Mouse (Mus musculus): ENCODE measurements around the gene Zscan25. TPM values are rescaled to one million over a fixed set of nuclear protein-coding genes. Genes with fewer than 3 reads are reported as not detected.
"Not testable (repeated sequence)": the region's sequence is repeated elsewhere in the genome, so short reads cannot be mapped to it uniquely, and the experiment has no call there.

Gene Zscan25
- polyA plus RNA-seq, 1 experiment from 2014 or later: 0.76 TPM

GRCm38 (mm10) chr5:145288382-145288781, 8.1 kb downstream of the Zscan25 start:
- Histone ChIP-seq H3K4me2 (ENCODE audit: low read depth) (no peak overlapping the region), H3K27me3 (ENCODE audit: control insufficient read depth, insufficient read depth, low read length) (no peaks in the 10 kb centered on the region), H3K9me3 (ENCODE audit: control insufficient read depth, low read length) (no peaks in the 10 kb centered on the region), H3K27ac (ENCODE audit: low read depth, low read length) (no peak overlapping the region), H3K4me3 (ENCODE audit: low read depth, low read length) (no peak overlapping the region), H3K4me1 (ENCODE audit: control insufficient read depth, insufficient read depth, low read length) (no peaks in the 10 kb centered on the region), H3K9ac (ENCODE audit: low read length) (no peak overlapping the region), H3K36me3 (ENCODE audit: control insufficient read depth, insufficient read depth, low read length) (peaks cover 37% of the 10 kb centered on the region)
- WGBS: 91% methylated on average over 5 of the region's 5 CpGs
- ATAC-seq (ENCODE audit: insufficient read depth, low FRiP score, low TSS enrichment): no peak
- DNase-seq (ENCODE audit: low spot score): no peak

- Histone ChIP-seq H3K9ac (ENCODE audit: low read length) (no peak overlapping the region), H3K36me3 (ENCODE audit: control insufficient read depth, insufficient read depth, low read length) (peaks cover 32% of the 10 kb centered on the region), H3K27me3 (ENCODE audit: control insufficient read depth, insufficient read depth, low read length) (no peaks in the 10 kb centered on the region), H3K4me1 (ENCODE audit: control insufficient read depth, insufficient read depth, low read length) (no peaks in the 10 kb centered on the region), H3K27ac (ENCODE audit: low read depth, low read length) (no peak overlapping the region), H3K9me3 (ENCODE audit: control insufficient read depth, low read length) (no peaks in the 10 kb centered on the region), H3K4me3 (ENCODE audit: low read depth, low read length) (no peak overlapping the region), H3K4me2 (ENCODE audit: low read depth) (no peak overlapping the region)
- DNase-seq (ENCODE audit: low spot score) (no peak), ATAC-seq (ENCODE audit: insufficient read depth, low FRiP score, low TSS enrichment) (no peak)
- WGBS: 96% methylated on average over 16 of the region's 16 CpGs
Measured at GRCm38 (mm10) chr5:145290697-145291096, 10.4 kb downstream of the Zscan25 start.

- no peak for ATAC-seq (ENCODE audit: insufficient read depth, low FRiP score, low TSS enrichment)
- Histone ChIP-seq H3K36me3 (ENCODE audit: control insufficient read depth, insufficient read depth, low read length) (peaks cover 29% of the 10 kb centered on the region), H3K9ac (ENCODE audit: low read length) (no peak overlapping the region), H3K4me1 (ENCODE audit: control insufficient read depth, insufficient read depth, low read length) (no peaks in the 10 kb centered on the region), H3K27me3 (ENCODE audit: control insufficient read depth, insufficient read depth, low read length) (no peaks in the 10 kb centered on the region), H3K27ac (ENCODE audit: low read depth, low read length) (no peak overlapping the region), H3K9me3 (ENCODE audit: control insufficient read depth, low read length) (no peaks in the 10 kb centered on the region), H3K4me3 (ENCODE audit: low read depth, low read length) (no peak overlapping the region), H3K4me2 (ENCODE audit: low read depth) (no peak overlapping the region)
- 91% methylated on average over 6 of the region's 6 CpGs for WGBS
- DNase-seq (ENCODE audit: low spot score): no peak
Measured at GRCm38 (mm10) chr5:145292398-145292797, 12.1 kb downstream of the Zscan25 start.

GRCm38 (mm10) chr5:145300469-145300868, 20.2 kb downstream of the Zscan25 start:
- DNase-seq (ENCODE audit: low spot score): no peak
- Histone ChIP-seq H3K4me2 (ENCODE audit: low read depth) (no peak overlapping the region), H3K9me3 (ENCODE audit: control insufficient read depth, low read length) (no peaks in the 10 kb centered on the region), H3K27me3 (ENCODE audit: control insufficient read depth, insufficient read depth, low read length) (no peaks in the 10 kb centered on the region), H3K36me3 (ENCODE audit: control insufficient read depth, insufficient read depth, low read length) (no peaks in the 10 kb centered on the region), H3K4me3 (ENCODE audit: low read depth, low read length) (no peak overlapping the region), H3K9ac (ENCODE audit: low read length) (no peak overlapping the region), H3K27ac (ENCODE audit: low read depth, low read length) (no peak overlapping the region), H3K4me1 (ENCODE audit: control insufficient read depth, insufficient read depth, low read length) (no peaks in the 10 kb centered on the region)
- no peak for ATAC-seq (ENCODE audit: insufficient read depth, low FRiP score, low TSS enrichment)

GRCm38 (mm10) chr5:145301796-145302195, 21.5 kb downstream of the Zscan25 start:
- not testable (repeated sequence) for H3K36me3 ChIP-seq (ENCODE audit: control insufficient read depth, insufficient read depth, low read length); DNase-seq (ENCODE audit: low spot score); H3K27ac ChIP-seq (ENCODE audit: low read depth, low read length); H3K9me3 ChIP-seq (ENCODE audit: control insufficient read depth, low read length); H3K4me3 ChIP-seq (ENCODE audit: low read depth, low read length); H3K9ac ChIP-seq (ENCODE audit: low read length); H3K4me2 ChIP-seq (ENCODE audit: low read depth); ATAC-seq (ENCODE audit: insufficient read depth, low FRiP score, low TSS enrichment); H3K4me1 ChIP-seq (ENCODE audit: control insufficient read depth, insufficient read depth, low read length); H3K27me3 ChIP-seq (ENCODE audit: control insufficient read depth, insufficient read depth, low read length)
- WGBS: 58% methylated on average over 4 of the region's 4 CpGs

- DNase-seq (ENCODE audit: low spot score): no peak
- H3K36me3 ChIP-seq (ENCODE audit: control insufficient read depth, insufficient read depth, low read length): no peaks in the 10 kb centered on the region
- WGBS: 74% methylated on average over 1 of the region's 1 CpGs
Measured at GRCm38 (mm10) chr5:145302424-145302823, 22.1 kb downstream of the Zscan25 start.

GRCm38 (mm10) chr5:145306953-145307352, 26.7 kb downstream of the Zscan25 start:
- H3K9me3 ChIP-seq (ENCODE audit: control insufficient read depth, low read length); H3K4me1 ChIP-seq (ENCODE audit: control insufficient read depth, insufficient read depth, low read length); H3K4me2 ChIP-seq (ENCODE audit: low read depth); ATAC-seq (ENCODE audit: insufficient read depth, low FRiP score, low TSS enrichment); H3K9ac ChIP-seq (ENCODE audit: low read length); H3K4me3 ChIP-seq (ENCODE audit: low read depth, low read length); H3K36me3 ChIP-seq (ENCODE audit: control insufficient read depth, insufficient read depth, low read length); DNase-seq (ENCODE audit: low spot score); H3K27ac ChIP-seq (ENCODE audit: low read depth, low read length); H3K27me3 ChIP-seq (ENCODE audit: control insufficient read depth, insufficient read depth, low read length): not testable (repeated sequence)
- 94% methylated on average over 4 of the region's 4 CpGs for WGBS

More at GRCm38 (mm10) chr5:145302424-145302823, 22.1 kb downstream of the Zscan25 start:
- ATAC-seq (ENCODE audit: insufficient read depth, low FRiP score, low TSS enrichment): no peak
- Histone ChIP-seq H3K9ac (ENCODE audit: low read length) (no peak overlapping the region), H3K4me2 (ENCODE audit: low read depth) (no peak overlapping the region), H3K4me1 (ENCODE audit: control insufficient read depth, insufficient read depth, low read length) (no peaks in the 10 kb centered on the region), H3K27me3 (ENCODE audit: control insufficient read depth, insufficient read depth, low read length) (no peaks in the 10 kb centered on the region), H3K9me3 (ENCODE audit: control insufficient read depth, low read length) (no peaks in the 10 kb centered on the region), H3K27ac (ENCODE audit: low read depth, low read length) (no peak overlapping the region), H3K4me3 (ENCODE audit: low read depth, low read length) (no peak overlapping the region)

GRCm38 (mm10) chr5:145307811-145308210, 27.5 kb downstream of the Zscan25 start:
- not testable (repeated sequence) for H3K27ac ChIP-seq (ENCODE audit: low read depth, low read length); H3K27me3 ChIP-seq (ENCODE audit: control insufficient read depth, insufficient read depth, low read length); H3K4me3 ChIP-seq (ENCODE audit: low read depth, low read length); H3K4me2 ChIP-seq (ENCODE audit: low read depth); H3K9me3 ChIP-seq (ENCODE audit: control insufficient read depth, low read length); H3K9ac ChIP-seq (ENCODE audit: low read length); ATAC-seq (ENCODE audit: insufficient read depth, low FRiP score, low TSS enrichment); H3K36me3 ChIP-seq (ENCODE audit: control insufficient read depth, insufficient read depth, low read length); DNase-seq (ENCODE audit: low spot score); H3K4me1 ChIP-seq (ENCODE audit: control insufficient read depth, insufficient read depth, low read length)
- 72% methylated on average over 3 of the region's 3 CpGs for WGBS

GRCm38 (mm10) chr5:145313845-145314244, 33.5 kb downstream of the Zscan25 start:
- H3K9ac ChIP-seq (ENCODE audit: low read length): no peak overlapping the region
- 0 out of 2 replicates have a peak, but pooled peaks cover 4% of the 10 kb centered on the region for H3K9me3 ChIP-seq (ENCODE audit: control insufficient read depth, low read length)
- H3K4me1 ChIP-seq (ENCODE audit: control insufficient read depth, insufficient read depth, low read length): no peaks in the 10 kb centered on the region
- no peak overlapping the region for H3K27ac ChIP-seq (ENCODE audit: low read depth, low read length)
- H3K36me3 ChIP-seq (ENCODE audit: control insufficient read depth, insufficient read depth, low read length): no peaks in the 10 kb centered on the region
- DNase-seq (ENCODE audit: low spot score) (no peak), ATAC-seq (ENCODE audit: insufficient read depth, low FRiP score, low TSS enrichment) (no peak)
- H3K27me3 ChIP-seq (ENCODE audit: control insufficient read depth, insufficient read depth, low read length): no peaks in the 10 kb centered on the region
- no peak overlapping the region for H3K4me3 ChIP-seq (ENCODE audit: low read depth, low read length)
- H3K4me2 ChIP-seq (ENCODE audit: low read depth): no peak overlapping the region

All from neural tube, embryonic 11.5 days (tissue).